Mouse (Mus musculus): ENCODE results near the gene Oxsm. TPM values are rescaled to one million over a fixed set of nuclear protein-coding genes. Genes with fewer than 3 reads are reported as not detected.

Gene Oxsm
- polyA plus RNA-seq, 1 experiment, result 2.9 TPM

GRCm38 (mm10) chr14:16207722-16208121 lies 41.9 kb downstream of the Oxsm start:
- Histone ChIP-seq H3K36me3 (ENCODE audit: control insufficient read depth, insufficient read depth, low read length) (no peaks in the 10 kb centered on the region), H3K4me1 (ENCODE audit: control insufficient read depth, insufficient read depth, insufficient read length) (no peaks in the 10 kb centered on the region), H3K27ac (ENCODE audit: insufficient read depth, low read length) (no peak overlapping the region), H3K4me3 (ENCODE audit: extremely low read depth, insufficient read depth, insufficient read length) (no peak overlapping the region), H3K27me3 (ENCODE audit: control insufficient read depth, insufficient read depth, low read length) (no peaks in the 10 kb centered on the region)
- TF ChIP-seq POLR2A (IDR thresholded peaks at IDR 0.05; ENCODE audit: low read depth, low read length) (no peak), CTCF (IDR thresholded peaks at IDR 0.05; ENCODE audit: extremely low read depth, insufficient read depth, insufficient read length, insufficient replicate concordance) (no peak)
- no peak for DNase-seq (ENCODE audit: low read depth in 1 of 2, low spot score in 2 of 2)

- H3K27me3 ChIP-seq (ENCODE audit: control insufficient read depth, insufficient read depth, low read length), result no peaks in the 10 kb centered on the region
- H3K36me3 ChIP-seq (ENCODE audit: control insufficient read depth, insufficient read depth, low read length), result no peaks in the 10 kb centered on the region
- no peaks in the 10 kb centered on the region for H3K4me1 ChIP-seq (ENCODE audit: control insufficient read depth, insufficient read depth, insufficient read length)
- DNase-seq (ENCODE audit: low read depth in 1 of 2, low spot score in 2 of 2), result no peak
- WGBS, result 39% methylated on average over 3 of the region's 3 CpGs
- no peak for TF ChIP-seq CTCF (IDR thresholded peaks at IDR 0.05; ENCODE audit: extremely low read depth, insufficient read depth, insufficient read length, insufficient replicate concordance)
- no peak for TF ChIP-seq POLR2A (IDR thresholded peaks at IDR 0.05; ENCODE audit: low read depth, low read length)
- no peak overlapping the region for H3K27ac ChIP-seq (ENCODE audit: insufficient read depth, low read length)
- no peak overlapping the region for H3K4me3 ChIP-seq (ENCODE audit: extremely low read depth, insufficient read depth, insufficient read length)
Observed at GRCm38 (mm10) chr14:16201673-16202072, 47.9 kb downstream of the Oxsm start.

GRCm38 (mm10) chr14:16200969-16201638 lies 48.5 kb downstream of the Oxsm start:
- no peak for TF ChIP-seq POLR2A (IDR thresholded peaks at IDR 0.05; ENCODE audit: low read depth, low read length)
- H3K36me3 ChIP-seq (ENCODE audit: control insufficient read depth, insufficient read depth, low read length), result no peaks in the 10 kb centered on the region
- no peak overlapping the region for H3K4me3 ChIP-seq (ENCODE audit: extremely low read depth, insufficient read depth, insufficient read length)
- no peak overlapping the region for H3K27ac ChIP-seq (ENCODE audit: insufficient read depth, low read length)
- 65% methylated on average over 8 of the region's 8 CpGs for WGBS
- DNase-seq (ENCODE audit: low read depth in 1 of 2, low spot score in 2 of 2), result no peak
- no peaks in the 10 kb centered on the region for H3K27me3 ChIP-seq (ENCODE audit: control insufficient read depth, insufficient read depth, low read length)
- no peaks in the 10 kb centered on the region for H3K4me1 ChIP-seq (ENCODE audit: control insufficient read depth, insufficient read depth, insufficient read length)

- H3K27me3 ChIP-seq (ENCODE audit: control insufficient read depth, insufficient read depth, low read length), result no peaks in the 10 kb centered on the region
- no peak for TF ChIP-seq CTCF (IDR thresholded peaks at IDR 0.05; ENCODE audit: extremely low read depth, insufficient read depth, insufficient read length, insufficient replicate concordance)
- TF ChIP-seq POLR2A (IDR thresholded peaks at IDR 0.05; ENCODE audit: low read depth, low read length), result no peak
- H3K27ac ChIP-seq (ENCODE audit: insufficient read depth, low read length), result no peak overlapping the region
- no peak overlapping the region for H3K4me3 ChIP-seq (ENCODE audit: extremely low read depth, insufficient read depth, insufficient read length)
- H3K4me1 ChIP-seq (ENCODE audit: control insufficient read depth, insufficient read depth, insufficient read length), result no peaks in the 10 kb centered on the region; the same call in 1 of the 2 replicates
- 81% methylated on average over 6 of the region's 6 CpGs for WGBS
- no peaks in the 10 kb centered on the region for H3K36me3 ChIP-seq (ENCODE audit: control insufficient read depth, insufficient read depth, low read length)
- DNase-seq (ENCODE audit: low read depth in 1 of 2, low spot score in 2 of 2), result no peak
Observed at GRCm38 (mm10) chr14:16200220-16200912, 49.2 kb downstream of the Oxsm start.

DNA sequence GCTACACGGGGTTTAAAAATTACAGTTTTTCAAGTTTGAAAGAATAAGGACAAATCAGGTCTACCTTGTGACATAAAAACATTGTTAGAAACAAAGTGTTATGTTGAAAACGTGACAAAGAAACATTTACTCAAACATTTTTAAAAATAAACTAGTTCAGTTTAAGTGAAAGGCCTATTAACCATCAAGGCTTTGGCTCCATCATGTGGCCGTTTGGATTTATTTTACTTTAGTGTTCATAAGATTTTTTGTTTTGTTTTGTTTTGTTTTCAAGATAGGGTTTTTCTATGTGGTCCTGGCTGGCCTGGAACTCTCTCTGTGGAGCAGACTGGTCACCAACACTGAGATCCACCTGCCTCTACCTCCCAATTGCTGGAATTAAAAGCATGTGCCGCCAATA lies 53.1 kb downstream of the Oxsm start:
- 47% methylated on average over 4 of the region's 4 CpGs for WGBS
- H3K4me3 ChIP-seq (ENCODE audit: extremely low read depth, insufficient read depth, insufficient read length), result no peak overlapping the region

DNA sequence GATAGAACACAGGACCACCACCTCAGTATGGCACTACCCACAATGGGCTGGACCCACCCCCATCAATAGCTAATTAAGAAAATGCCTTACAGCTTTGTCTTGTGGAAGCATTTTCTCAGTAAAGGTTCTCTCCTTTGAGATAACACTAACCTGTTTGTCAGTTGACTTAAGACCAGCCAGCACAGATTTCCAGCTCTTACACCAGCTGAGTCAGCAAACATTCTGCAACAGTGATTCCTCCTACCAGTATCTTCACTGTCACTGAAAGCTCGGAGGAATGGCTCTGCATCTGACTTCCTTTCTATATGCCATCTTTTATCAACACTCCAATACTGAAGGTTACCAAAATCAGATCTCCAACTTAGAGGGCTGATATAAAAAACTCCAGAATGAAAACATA lies 54.1 kb downstream of the Oxsm start:
- H3K36me3 ChIP-seq (ENCODE audit: control insufficient read depth, insufficient read depth, low read length), result no peaks in the 10 kb centered on the region
- DNase-seq (ENCODE audit: low read depth in 1 of 2, low spot score in 2 of 2), result no peak
- no peak overlapping the region for H3K4me3 ChIP-seq (ENCODE audit: extremely low read depth, insufficient read depth, insufficient read length)
- no peak for TF ChIP-seq CTCF (IDR thresholded peaks at IDR 0.05; ENCODE audit: extremely low read depth, insufficient read depth, insufficient read length, insufficient replicate concordance)
- no peak for TF ChIP-seq POLR2A (IDR thresholded peaks at IDR 0.05; ENCODE audit: low read depth, low read length)
- H3K27ac ChIP-seq (ENCODE audit: insufficient read depth, low read length), result no peak overlapping the region
- no peaks in the 10 kb centered on the region for H3K27me3 ChIP-seq (ENCODE audit: control insufficient read depth, insufficient read depth, low read length)
- 61% methylated on average over 1 of the region's 1 CpGs for WGBS
- peaks cover 2% of the 10 kb centered on the region for H3K4me1 ChIP-seq (ENCODE audit: control insufficient read depth, insufficient read depth, insufficient read length)

More for the DNA sequence above, 53.1 kb downstream of the Oxsm start:
- H3K27me3 ChIP-seq (ENCODE audit: control insufficient read depth, insufficient read depth, low read length), result no peaks in the 10 kb centered on the region
- DNase-seq (ENCODE audit: low read depth in 1 of 2, low spot score in 2 of 2), result peak; percentile 33 to 46
- no peaks in the 10 kb centered on the region for H3K36me3 ChIP-seq (ENCODE audit: control insufficient read depth, insufficient read depth, low read length)
- H3K27ac ChIP-seq (ENCODE audit: insufficient read depth, low read length), result no peak overlapping the region
- no peak for TF ChIP-seq CTCF (IDR thresholded peaks at IDR 0.05; ENCODE audit: extremely low read depth, insufficient read depth, insufficient read length, insufficient replicate concordance)
- no peak for TF ChIP-seq POLR2A (IDR thresholded peaks at IDR 0.05; ENCODE audit: low read depth, low read length)
- H3K4me1 ChIP-seq (ENCODE audit: control insufficient read depth, insufficient read depth, insufficient read length), result peaks cover 2% of the 10 kb centered on the region

DNA sequence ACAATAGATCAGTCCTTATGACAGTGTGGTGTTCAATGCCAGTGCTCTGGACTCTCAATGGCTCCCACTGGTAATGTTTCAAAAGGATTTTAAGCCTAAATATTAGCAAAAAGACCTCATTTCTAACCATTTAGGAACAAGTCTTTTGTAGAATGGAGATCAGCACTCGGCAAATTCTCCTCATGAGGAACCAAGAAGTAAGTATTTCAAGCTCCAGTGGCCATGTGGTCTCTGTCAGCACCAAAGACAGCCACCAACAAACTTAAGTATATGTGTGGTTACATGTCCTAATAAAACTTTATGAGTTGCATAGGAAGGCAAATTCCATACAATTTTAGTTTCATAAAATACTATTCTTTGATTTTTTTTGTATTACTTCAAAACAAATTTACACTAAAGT lies 55.5 kb downstream of the Oxsm start:
- TF ChIP-seq POLR2A (IDR thresholded peaks at IDR 0.05; ENCODE audit: low read depth, low read length), result no peak
- TF ChIP-seq CTCF (IDR thresholded peaks at IDR 0.05; ENCODE audit: extremely low read depth, insufficient read depth, insufficient read length, insufficient replicate concordance), result no peak
- H3K27ac ChIP-seq (ENCODE audit: insufficient read depth, low read length), result no peak overlapping the region
- H3K27me3 ChIP-seq (ENCODE audit: control insufficient read depth, insufficient read depth, low read length), result no peaks in the 10 kb centered on the region
- no peak overlapping the region for H3K4me3 ChIP-seq (ENCODE audit: extremely low read depth, insufficient read depth, insufficient read length)
- DNase-seq (ENCODE audit: low read depth in 1 of 2, low spot score in 2 of 2), result no peak
- no peaks in the 10 kb centered on the region for H3K36me3 ChIP-seq (ENCODE audit: control insufficient read depth, insufficient read depth, low read length)
- 35% methylated on average over 1 of the region's 1 CpGs for WGBS
- peaks cover 2% of the 10 kb centered on the region for H3K4me1 ChIP-seq (ENCODE audit: control insufficient read depth, insufficient read depth, insufficient read length)
